Mouse (Mus musculus) liver, adult 2 months (tissue): ENCODE results near the gene Cd82.
A peak's percentile ranks its signal among the peaks of the same experiment; 100 is the strongest.

Experiments
- CTCF ChIP-seq: fragments of 200-500 bp; IDR thresholded peaks from 2 replicates; pipeline ENCODE4 v1.5.1; 2011; ENCODE audit warnings: low read depth, low read length, control low read depth
- POLR2A ChIP-seq: fragments of 200-500 bp; IDR thresholded peaks from 2 replicates; pipeline ENCODE4 v1.6.1; 2011; ENCODE audit warnings: low read length, control low read depth; ENCODE audit not compliant: insufficient read depth; ENCODE audit errors: extremely low read depth

- peak; percentile 96 for TF ChIP-seq CTCF
- no peak for TF ChIP-seq POLR2A
Observed at GRCm38 (mm10) chr2:93477519-93477918, 14.6 kb upstream of the Cd82 start.
